Mouse (Mus musculus) liver, adult 2 months (tissue): ENCODE data around the gene Siglecg.

ENCODE experiments used
- CTCF ChIP-seq: fragments of 200-500 bp; IDR thresholded peaks from 2 replicates; pipeline ENCODE4 v1.5.1; 2011; ENCODE audit warnings: low read depth, low read length, control low read depth
- POLR2A ChIP-seq: fragments of 200-500 bp; IDR thresholded peaks from 2 replicates; pipeline ENCODE4 v1.6.1; 2011; ENCODE audit warnings: low read length, control low read depth; ENCODE audit not compliant: insufficient read depth; ENCODE audit errors: extremely low read depth

DNA sequence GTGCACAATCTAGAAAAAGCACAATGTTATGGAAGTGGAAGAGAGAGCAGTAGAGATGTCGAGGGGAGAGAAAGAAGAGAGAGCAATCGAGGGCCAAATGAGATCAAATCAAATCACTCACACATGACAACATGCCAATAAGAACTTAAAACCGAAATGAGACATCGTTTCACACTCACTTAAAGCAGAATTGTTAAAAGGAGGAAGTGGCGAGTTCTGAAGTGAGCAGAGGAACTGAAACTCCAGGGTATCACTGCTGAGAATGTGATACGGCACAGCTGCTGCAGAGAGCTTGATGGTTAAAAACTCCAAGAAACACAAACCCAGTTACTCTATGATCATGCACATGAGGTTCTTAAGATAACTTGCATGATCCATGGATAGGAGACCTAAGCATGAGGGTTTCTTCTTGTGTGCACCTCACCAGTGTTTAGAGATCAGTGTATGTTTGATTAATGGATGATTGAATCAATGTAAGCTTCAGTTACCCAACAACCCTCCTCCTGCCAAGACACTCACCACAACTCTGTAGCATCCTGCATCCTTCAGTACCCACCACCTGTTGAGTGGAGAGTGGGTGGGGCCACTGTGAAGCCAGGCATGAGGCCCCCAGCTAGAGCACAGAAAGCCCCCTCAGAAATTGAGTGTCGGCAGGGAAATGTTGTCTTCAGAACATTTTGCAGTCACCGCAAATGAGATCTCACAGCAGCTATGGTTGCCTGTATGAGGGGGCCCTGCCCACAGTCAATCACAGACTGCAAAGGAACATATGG is 15.5 kb upstream of the Siglecg start:
- TF ChIP-seq POLR2A (no peak), CTCF (no peak)
